Mouse (Mus musculus) spleen, embryonic (tissue): ENCODE measurements at regions not wholly inside any gene's neighbourhood (a gene's known extent, or its start where the extent isn't known, plus 50 kb on each side); places are given as distances from the start of the nearest gene placed in this dataset.
"Not testable (repeated sequence)": the region's sequence is repeated elsewhere in the genome, so short reads cannot be mapped to it uniquely, and the experiment has no call there.

Source experiments
- CTCF ChIA-PET: fragments of 350-600 bp; sonication (Branson Sonifier 250); formaldehyde crosslinking; loops from one replicate; lab custom pipeline; 2022; lab: Charles Lee

GRCm38 (mm10) chr4:3497392-3497791 lies 312.2 kb upstream of the Vmn1r3 start:
- CTCF ChIA-PET, result not testable (repeated sequence)

GRCm38 (mm10) chr4:3495987-3496386 lies 310.8 kb upstream of the Vmn1r3 start:
- CTCF ChIA-PET, result not testable (repeated sequence)

- CTCF ChIA-PET, result not testable (repeated sequence)
Measured at GRCm38 (mm10) chr4:3494123-3494681, 309.0 kb upstream of the Vmn1r3 start.

GRCm38 (mm10) chr4:3490901-3491300 lies 305.7 kb upstream of the Vmn1r3 start:
- CTCF ChIA-PET, result not testable (repeated sequence)

GRCm38 (mm10) chr4:3482092-3482491 lies 296.9 kb upstream of the Vmn1r3 start:
- CTCF ChIA-PET, result no interaction called here

- CTCF ChIA-PET, result no interaction called here
Measured at GRCm38 (mm10) chr4:3456773-3457172, 271.6 kb upstream of the Vmn1r3 start.

GRCm38 (mm10) chr4:3437380-3437779 lies 252.2 kb upstream of the Vmn1r3 start:
- CTCF ChIA-PET, result not testable (repeated sequence)

- CTCF ChIA-PET, result no interaction called here
Measured at GRCm38 (mm10) chr4:3427968-3428367, 242.8 kb upstream of the Vmn1r3 start.

- CTCF ChIA-PET, result interaction anchor here (0.5 kb wide), 1 partner anchor 10 kb away, joined by 3 read pairs; no protein-coding TSS in a partner anchor
Measured at GRCm38 (mm10) chr4:3419920-3420499, 234.9 kb upstream of the Vmn1r3 start.

GRCm38 (mm10) chr4:3416670-3417069 lies 231.5 kb upstream of the Vmn1r3 start:
- CTCF ChIA-PET, result interaction anchor here (0.6 kb wide), 1 partner anchor 52 kb away, joined by 7 read pairs; no protein-coding TSS in a partner anchor

GRCm38 (mm10) chr4:3414442-3415022 lies 229.4 kb upstream of the Vmn1r3 start:
- CTCF ChIA-PET, result not testable (repeated sequence)

- CTCF ChIA-PET, result no interaction called here
Measured at GRCm38 (mm10) chr4:3413493-3414441, 228.6 kb upstream of the Vmn1r3 start.

- CTCF ChIA-PET, result not testable (repeated sequence)
Measured at GRCm38 (mm10) chr4:3412323-3412722, 227.2 kb upstream of the Vmn1r3 start.

GRCm38 (mm10) chr4:3402856-3403255 lies 217.7 kb upstream of the Vmn1r3 start:
- CTCF ChIA-PET, result not testable (repeated sequence)

- CTCF ChIA-PET, result not testable (repeated sequence)
Measured at GRCm38 (mm10) chr4:3401766-3402165, 216.6 kb upstream of the Vmn1r3 start.

- CTCF ChIA-PET, result not testable (repeated sequence)
Measured at GRCm38 (mm10) chr4:3391579-3391978, 206.4 kb upstream of the Vmn1r3 start.

GRCm38 (mm10) chr4:3373027-3373763 lies 188.0 kb upstream of the Vmn1r3 start:
- CTCF ChIA-PET, result not testable (repeated sequence)

GRCm38 (mm10) chr4:3368021-3368420 lies 182.9 kb upstream of the Vmn1r3 start:
- CTCF ChIA-PET, result not testable (repeated sequence)

GRCm38 (mm10) chr4:3343443-3343842 lies 158.3 kb upstream of the Vmn1r3 start:
- CTCF ChIA-PET, result not testable (repeated sequence)

- CTCF ChIA-PET, result not testable (repeated sequence)
Measured at GRCm38 (mm10) chr4:3342696-3343095, 157.5 kb upstream of the Vmn1r3 start.

- CTCF ChIA-PET, result not testable (repeated sequence)
Measured at GRCm38 (mm10) chr4:3342165-3342564, 157.0 kb upstream of the Vmn1r3 start.
